Mouse (Mus musculus): Measurements from ENCODE around the gene Siah3. TPM values are rescaled to one million over a fixed set of nuclear protein-coding genes. Genes with fewer than 3 reads are reported as not detected.

Siah3 gene
- total RNA-seq, 2 experiments from 2014 or later: not detected

- ATAC-seq (replicated peaks; ENCODE audit: low FRiP score, poor library complexity, severe bottlenecking): no peak
These were observed 4.7 kb downstream of the Siah3 start for GRCm38 (mm10) chr14:75460436-75460835.

DNA sequence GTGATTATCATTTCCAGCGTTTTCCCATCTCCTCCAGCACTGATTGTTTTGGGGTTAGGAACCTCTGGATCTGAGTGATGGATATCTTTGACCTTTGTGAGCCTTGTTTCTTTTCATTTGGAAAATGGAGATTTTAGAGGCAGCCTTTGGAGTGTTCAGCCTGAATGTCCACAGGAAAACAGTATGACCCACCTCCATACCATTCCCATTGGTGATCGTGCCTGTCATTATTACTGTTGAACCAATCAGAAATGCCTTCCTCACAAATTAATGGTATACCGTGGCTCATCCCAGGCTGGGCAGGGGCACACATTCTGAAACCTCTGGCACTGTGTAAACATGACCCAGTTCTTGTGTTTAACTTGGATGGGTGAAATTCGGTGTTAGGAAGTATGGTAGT, 6.0 kb downstream of the Siah3 start:
- ATAC-seq (replicated peaks; ENCODE audit: low FRiP score, poor library complexity, severe bottlenecking): no peak

- ATAC-seq (replicated peaks; ENCODE audit: low FRiP score, poor library complexity, severe bottlenecking): no peak
These were observed 7.4 kb downstream of the Siah3 start for GRCm38 (mm10) chr14:75463171-75463570.

DNA sequence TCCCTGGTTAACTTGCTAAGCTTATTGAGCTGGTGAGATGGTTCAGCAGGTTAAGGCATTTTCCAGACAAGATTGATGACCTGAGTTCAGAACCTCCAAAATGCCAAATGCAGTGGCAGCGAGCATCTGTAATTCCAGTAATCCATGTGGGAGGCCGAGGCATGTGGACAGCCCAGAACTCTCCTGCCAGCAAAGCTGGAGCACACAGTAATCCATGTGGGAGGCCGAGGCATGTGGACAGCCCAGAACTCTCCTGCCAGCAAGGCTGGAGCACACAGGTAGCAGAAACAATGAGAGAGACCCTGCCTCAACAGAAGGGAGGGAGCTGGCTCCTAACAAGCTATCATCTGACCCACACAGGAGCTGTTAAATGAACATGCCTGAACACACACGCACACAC, 13.2 kb downstream of the Siah3 start:
- ATAC-seq (replicated peaks; ENCODE audit: low FRiP score, poor library complexity, severe bottlenecking): no peak

GRCm38 (mm10) chr14:75473061-75473930, 17.5 kb downstream of the Siah3 start:
- no peak for ATAC-seq (replicated peaks; ENCODE audit: low FRiP score, poor library complexity, severe bottlenecking)

DNA sequence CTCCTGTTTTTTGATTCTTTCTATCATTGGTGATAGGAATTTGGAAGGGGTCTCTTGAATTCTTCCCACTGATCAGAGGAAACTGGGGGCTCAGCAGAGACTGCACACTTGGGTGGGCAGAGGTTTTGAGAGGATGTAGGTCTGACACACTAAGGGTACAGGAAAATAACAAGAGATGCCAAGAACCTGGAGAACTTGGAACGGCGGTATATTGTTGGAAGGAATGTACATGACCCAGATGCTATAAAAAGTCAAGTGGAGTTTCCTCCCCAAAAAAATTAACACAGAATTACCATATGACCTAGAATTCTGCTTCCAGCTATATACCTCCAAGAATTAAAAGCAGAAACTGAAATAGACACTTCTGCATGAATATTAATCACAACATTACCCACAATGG, 20.1 kb downstream of the Siah3 start:
- ATAC-seq (replicated peaks; ENCODE audit: low FRiP score, poor library complexity, severe bottlenecking): no peak

DNA sequence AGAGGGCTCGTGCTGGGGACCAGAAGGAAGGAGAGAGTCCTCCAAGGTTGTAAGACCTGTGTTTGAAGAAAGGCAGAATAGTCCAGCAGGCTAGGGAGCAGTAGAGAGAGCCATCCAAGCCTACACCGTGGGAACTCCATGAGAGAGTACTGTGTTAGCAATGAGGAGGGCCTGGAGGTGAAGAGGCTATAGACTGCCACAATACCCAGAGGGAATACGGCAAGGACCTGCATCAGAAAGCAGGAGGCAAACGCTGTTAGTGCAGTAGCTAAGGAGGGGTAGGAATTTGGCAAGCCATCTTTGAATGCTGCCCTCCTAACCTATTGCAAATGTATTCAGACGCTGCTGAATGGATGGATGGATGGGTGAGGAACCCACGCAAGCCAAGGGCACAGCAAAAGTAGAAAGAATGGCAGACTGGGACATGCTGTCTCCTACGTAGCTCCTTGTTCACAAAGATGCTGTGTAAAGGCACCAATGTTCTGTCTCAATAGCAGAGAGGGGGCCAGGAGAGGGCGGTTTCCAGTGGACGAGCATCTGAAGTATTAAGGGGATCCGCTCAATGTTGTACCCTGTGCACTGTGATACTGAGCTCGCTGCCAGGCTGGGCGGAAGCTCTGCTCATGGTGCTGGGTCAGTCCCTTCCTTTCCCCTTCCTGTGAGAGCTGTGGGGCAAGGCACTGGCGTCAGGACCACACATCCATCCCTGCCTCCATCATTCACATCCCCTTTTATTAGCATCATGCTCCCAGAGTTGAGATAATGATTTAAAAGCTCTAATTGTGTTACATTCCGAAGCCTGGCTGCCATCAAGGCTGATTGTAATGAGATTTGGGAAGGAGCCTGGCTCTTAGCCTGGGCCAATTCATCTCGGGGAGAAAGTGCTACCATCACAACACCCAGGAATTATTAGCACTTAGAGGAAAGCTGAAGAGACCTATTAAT, 26.7 kb downstream of the Siah3 start:
- ATAC-seq (replicated peaks; ENCODE audit: low FRiP score, poor library complexity, severe bottlenecking): no peak

- ATAC-seq (replicated peaks; ENCODE audit: low FRiP score, poor library complexity, severe bottlenecking): no peak
These were observed 27.4 kb downstream of the Siah3 start for GRCm38 (mm10) chr14:75483176-75483546.

GRCm38 (mm10) chr14:75487932-75488331, 32.1 kb downstream of the Siah3 start:
- ATAC-seq (replicated peaks; ENCODE audit: low FRiP score, poor library complexity, severe bottlenecking): no peak

GRCm38 (mm10) chr14:75493555-75494194, 37.9 kb downstream of the Siah3 start:
- ATAC-seq (replicated peaks; ENCODE audit: low FRiP score, poor library complexity, severe bottlenecking): no peak

DNA sequence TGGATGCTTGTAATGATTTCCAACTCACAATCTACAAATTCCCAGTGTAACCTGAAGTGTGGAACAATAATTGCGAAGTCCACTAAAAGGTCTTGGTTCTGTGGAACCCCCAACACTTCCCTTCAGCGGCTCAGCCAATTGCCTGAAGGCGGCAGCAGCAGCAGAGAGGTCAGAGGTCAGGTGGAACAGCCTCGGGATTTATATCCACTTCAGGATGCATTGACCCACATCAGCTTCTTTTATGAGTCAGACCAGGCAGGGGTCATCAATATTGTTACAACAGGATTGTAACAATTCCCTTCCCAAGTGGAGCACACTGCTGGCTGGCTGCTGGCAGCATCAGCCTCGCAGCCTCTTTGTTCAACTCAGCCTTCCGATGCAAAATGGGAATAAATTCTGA, 39.1 kb downstream of the Siah3 start:
- ATAC-seq (replicated peaks; ENCODE audit: low FRiP score, poor library complexity, severe bottlenecking): no peak

GRCm38 (mm10) chr14:75501501-75501990, 45.8 kb downstream of the Siah3 start:
- ATAC-seq (replicated peaks; ENCODE audit: low FRiP score, poor library complexity, severe bottlenecking): no peak

GRCm38 (mm10) chr14:75502446-75502845, 46.7 kb downstream of the Siah3 start:
- no peak for ATAC-seq (replicated peaks; ENCODE audit: low FRiP score, poor library complexity, severe bottlenecking)

- ATAC-seq (replicated peaks; ENCODE audit: low FRiP score, poor library complexity, severe bottlenecking): no peak
These were observed 48.5 kb downstream of the Siah3 start for GRCm38 (mm10) chr14:75504255-75504654.

DNA sequence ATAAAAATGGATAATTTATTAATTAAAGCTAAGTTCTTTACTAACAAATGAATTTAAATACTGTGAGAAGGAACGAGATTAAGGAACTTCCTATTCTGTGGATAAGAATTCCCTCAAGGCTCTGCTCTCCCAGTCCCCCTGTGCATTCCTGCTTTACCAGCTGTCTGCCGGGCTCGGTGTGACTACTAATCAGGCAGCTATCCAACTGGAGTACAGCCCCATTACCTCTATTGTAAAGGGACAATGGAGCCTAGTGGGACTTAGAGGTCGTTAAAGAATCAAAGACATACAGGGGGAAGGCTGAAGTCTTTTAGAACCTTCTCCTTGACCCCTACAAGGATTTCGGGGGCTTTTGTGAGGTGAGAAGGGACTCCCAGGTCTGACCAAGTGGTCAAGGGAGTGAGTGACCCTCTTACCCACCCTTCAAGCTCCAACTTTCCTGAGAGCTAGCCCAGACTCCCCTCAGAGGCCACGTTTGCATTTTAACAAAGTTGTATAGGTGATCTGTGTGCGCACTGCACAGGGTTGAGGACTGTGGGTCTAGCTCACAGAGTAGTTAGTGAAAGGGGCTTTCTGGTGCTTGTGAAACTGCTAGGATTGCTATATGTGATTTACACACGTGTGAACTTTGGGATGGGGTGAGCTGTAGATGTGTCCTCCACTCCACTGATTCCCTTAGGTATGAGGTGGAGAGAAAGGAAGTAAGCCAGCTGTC, 49.5 kb downstream of the Siah3 start:
- no peak for ATAC-seq (replicated peaks; ENCODE audit: low FRiP score, poor library complexity, severe bottlenecking)

DNA sequence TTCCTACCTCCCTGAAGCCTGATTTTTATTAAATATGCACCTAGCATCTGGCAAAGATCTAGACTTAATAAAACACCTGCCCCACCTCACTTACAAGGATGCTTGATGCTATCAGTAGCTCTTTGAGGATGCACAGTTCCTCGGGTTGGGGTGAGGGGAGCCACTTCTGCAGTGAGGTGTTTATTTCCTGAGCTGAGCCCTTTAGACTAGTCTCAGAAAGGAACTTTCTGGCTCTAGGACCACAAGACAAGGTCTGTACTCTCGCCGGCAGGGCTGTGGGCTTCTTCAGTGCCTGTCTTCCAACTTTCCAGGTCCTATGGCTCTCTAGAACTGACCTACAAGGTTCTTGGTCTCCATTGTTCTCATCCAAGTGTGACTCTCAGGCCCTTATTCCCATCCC, 50.5 kb downstream of the Siah3 start:
- ATAC-seq (replicated peaks; ENCODE audit: low FRiP score, poor library complexity, severe bottlenecking): no peak

DNA sequence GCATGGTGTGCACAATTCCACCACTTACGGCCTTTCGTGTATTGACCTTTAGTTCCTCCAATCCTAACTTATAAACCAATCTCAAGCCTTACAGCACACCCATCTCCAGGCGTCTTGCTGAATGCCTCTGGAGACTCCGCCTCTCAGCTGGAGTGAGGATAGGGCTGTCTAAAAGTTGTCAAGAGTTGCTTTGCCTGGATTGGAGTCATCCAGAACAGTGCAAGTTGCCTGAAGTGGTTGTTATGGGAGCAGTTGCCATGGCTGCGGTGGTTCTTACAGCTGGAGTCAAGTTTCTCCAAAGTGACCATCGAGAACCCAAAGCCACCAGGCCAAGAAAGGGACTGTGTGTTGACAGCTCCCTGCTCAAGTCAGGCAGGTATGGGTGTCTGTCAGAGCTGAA, 54.3 kb downstream of the Siah3 start:
- no peak for ATAC-seq (replicated peaks; ENCODE audit: low FRiP score, poor library complexity, severe bottlenecking)

DNA sequence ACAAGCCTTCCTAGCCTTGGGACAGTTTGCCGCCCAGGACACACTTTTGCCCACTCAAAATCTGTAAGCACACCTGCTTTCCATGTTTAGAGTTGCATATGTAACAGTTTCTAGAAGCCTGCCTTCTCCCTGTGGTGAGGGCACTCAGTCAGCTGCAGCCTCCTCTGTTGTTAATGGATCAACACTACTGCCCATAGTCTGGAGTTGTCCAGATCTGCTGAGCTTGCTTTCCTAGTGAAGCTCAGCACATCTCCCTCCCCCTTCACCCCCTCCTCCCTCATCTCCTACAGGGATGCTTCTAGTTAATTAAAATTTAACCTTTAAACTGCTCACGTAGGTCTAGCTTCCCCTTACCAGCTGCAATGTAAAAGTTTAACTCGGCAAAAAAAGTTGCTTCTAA, 57.2 kb downstream of the Siah3 start:
- ATAC-seq (replicated peaks; ENCODE audit: low FRiP score, poor library complexity, severe bottlenecking): no peak

GRCm38 (mm10) chr14:75516161-75516560, 60.4 kb downstream of the Siah3 start:
- ATAC-seq (replicated peaks; ENCODE audit: low FRiP score, poor library complexity, severe bottlenecking): no peak
